In genomic region chr16:37472620-37473312, GRCm38 (mm10) we compare ENCODE assay signal across 14 mouse cellular contexts.
DNase-seq lines count a peak whose midpoint lies in the region; ATAC-seq and TF ChIP-seq lines count a peak whose summit lies in the region.
"Had no signal": no experiment of that assay in that cellular context is flagged by ENCODE, and none has a peak within 500 bp of the region (broad histone marks: within the 10 kb centered on the region; RNA-seq: fewer than 3 reads in every experiment).

No protein-coding gene starts in this region.

- ATAC-seq in heart, postnatal 0 days (ENCODE audit: insufficient read depth, low read depth) = peak; percentile 17; the same call in 1 of the 2 replicates
- ATAC-seq in heart, embryonic 11.5 days (replicated peaks; ENCODE audit: insufficient number of reproducible peaks, low FRiP score, low TSS enrichment) = no peak
- ATAC-seq: intestine, embryonic 15.5 days; liver, postnatal 0 days had no signal

- DNase-seq in heart, postnatal 0 days (ENCODE audit: low spot score) = peak; percentile 8
- DNase-seq in 3T3-L1 (ENCODE audit: low read depth, low spot score) (peak; percentile 34), MEL (ENCODE audit: low read depth, low spot score) (peak; percentile 19)
- peak; percentile 46 for DNase-seq in cerebellum, adult 11 months
- no peak for DNase-seq in urinary bladder, postnatal 14 days (ENCODE audit: low spot score)
- DNase-seq in right cerebral cortex, adult 2 months (ENCODE audit: low spot score in 2 of 2) = no peak
- no peak for DNase-seq in frontal cortex, postnatal 25 days (ENCODE audit: low spot score in 2 of 2)
- DNase-seq: gastrocnemius, postnatal 36 days; liver, postnatal 0 days; right cerebral cortex, postnatal 4 days had no signal

- no peak overlapping the region for H3K4me3 ChIP-seq in heart, postnatal 0 days (ENCODE audit: low read depth, low read length)
- H3K4me3 ChIP-seq in heart, embryonic 11.5 days (ENCODE audit: low read depth, low read length) = no peak overlapping the region
- H3K4me3 ChIP-seq in MEL (ENCODE audit: control insufficient read depth in 1 of 2, insufficient read depth in 1 of 2, low read depth in 2 of 2, low read length in 2 of 2) = no peak overlapping the region
- H3K4me3 ChIP-seq: intestine, embryonic 15.5 days; megakaryocyte, embryonic 14.5 days had no signal

- no peak for TF ChIP-seq POLR2A in MEL (IDR thresholded peaks at IDR 0.05; ENCODE audit: control insufficient read depth in 1 of 2, insufficient read depth in 1 of 2, low read depth in 1 of 2, low read length in 2 of 2, poor library complexity in 1 of 2)

- no peaks in the 10 kb centered on the region for H3K36me3 ChIP-seq in heart, postnatal 0 days (replicated peaks; ENCODE audit: control insufficient read depth, insufficient read depth, low read length)
- no peaks in the 10 kb centered on the region for H3K36me3 ChIP-seq in heart, embryonic 11.5 days (ENCODE audit: control insufficient read depth, insufficient read depth, low read length)
- no peaks in the 10 kb centered on the region for H3K36me3 ChIP-seq in MEL (ENCODE audit: control insufficient read depth in 1 of 2, insufficient read depth in 2 of 2, low read length in 2 of 2)
- H3K36me3 ChIP-seq: intestine, embryonic 15.5 days had no signal

- H3K4me1 ChIP-seq in heart, postnatal 0 days (ENCODE audit: control insufficient read depth, insufficient read depth) = no peaks in the 10 kb centered on the region
- no peaks in the 10 kb centered on the region for H3K4me1 ChIP-seq in heart, embryonic 11.5 days (ENCODE audit: control insufficient read depth, insufficient read depth, low read length)
- no peaks in the 10 kb centered on the region for H3K4me1 ChIP-seq in MEL (ENCODE audit: control insufficient read depth in 1 of 2, insufficient read depth in 2 of 2, low read length in 2 of 2)
- H3K4me1 ChIP-seq: intestine, embryonic 15.5 days; megakaryocyte, embryonic 14.5 days had no signal

- no peak for TF ChIP-seq EP300 in heart, postnatal 0 days (IDR thresholded peaks at IDR 0.05; ENCODE audit: low read depth)
- TF ChIP-seq EP300 in MEL (IDR thresholded peaks at IDR 0.05; ENCODE audit: low read depth in 1 of 2, low read length in 2 of 2) = no peak

- H3K9me3 ChIP-seq in heart, postnatal 0 days (replicated peaks; ENCODE audit: control insufficient read depth, low read length) = no peaks in the 10 kb centered on the region
- no peaks in the 10 kb centered on the region for H3K9me3 ChIP-seq in heart, embryonic 11.5 days (replicated peaks; ENCODE audit: control insufficient read depth, low read length)
- H3K9me3 ChIP-seq in MEL (replicated peaks; ENCODE audit: insufficient read depth, low read length) = no peaks in the 10 kb centered on the region
- H3K9me3 ChIP-seq: intestine, embryonic 15.5 days had no signal

- no peak overlapping the region for H3K4me2 ChIP-seq in heart, postnatal 0 days (ENCODE audit: low read depth, low read length)
- H3K4me2 ChIP-seq in heart, embryonic 11.5 days = no peak overlapping the region
- H3K4me2 ChIP-seq: intestine, embryonic 15.5 days had no signal

- no peak overlapping the region for H3K27ac ChIP-seq in heart, postnatal 0 days (ENCODE audit: low read depth)
- H3K27ac ChIP-seq in heart, embryonic 11.5 days (ENCODE audit: low read depth, low read length) = no peak overlapping the region
- no peak overlapping the region for H3K27ac ChIP-seq in MEL (ENCODE audit: control insufficient read depth, low read depth, low read length)
- H3K27ac ChIP-seq: intestine, embryonic 15.5 days; stomach, postnatal 0 days had no signal

- no peaks in the 10 kb centered on the region for H3K79me2 ChIP-seq in MEL (ENCODE audit: control insufficient read depth, insufficient read depth, low read length, poor library complexity)

- WGBS in heart, postnatal 0 days = 32% methylated on average over 4 of the region's 5 CpGs
- 52% methylated on average over 5 of the region's 5 CpGs for WGBS in heart, embryonic 11.5 days (ENCODE audit: insufficient replicate concordance)

- TF ChIP-seq RAD21 in MEL (IDR thresholded peaks at IDR 0.05; ENCODE audit: low read depth, low read length) = no peak

- TF ChIP-seq CTCF in heart, postnatal 0 days (IDR thresholded peaks at IDR 0.05; ENCODE audit: low read depth) = no peak
- TF ChIP-seq CTCF in MEL (IDR thresholded peaks at IDR 0.05 in 2 of 3, conservative IDR thresholded peaks at IDR 0.05 in 1 of 3; ENCODE audit: control insufficient read depth in 1 of 3, insufficient read depth in 1 of 3, low read depth in 2 of 3, low read length in 3 of 3, poor library complexity in 1 of 3, severe bottlenecking in 1 of 3) = no peak

- no peaks in the 10 kb centered on the region for H3K27me3 ChIP-seq in heart, postnatal 0 days (ENCODE audit: control insufficient read depth, insufficient read depth, low read length)
- no peaks in the 10 kb centered on the region for H3K27me3 ChIP-seq in heart, embryonic 11.5 days (ENCODE audit: control insufficient read depth, insufficient read depth, low read length)
- H3K27me3 ChIP-seq in MEL (ENCODE audit: control insufficient read depth in 1 of 2, insufficient read depth in 2 of 2, low read length in 2 of 2) = no peaks in the 10 kb centered on the region; a peak in 1 of 4 replicates
- H3K27me3 ChIP-seq: intestine, embryonic 15.5 days; megakaryocyte, embryonic 14.5 days had no signal

- H3K9ac ChIP-seq in heart, postnatal 0 days (replicated peaks; ENCODE audit: low read depth, low read length) = no peak overlapping the region
- no peak overlapping the region for H3K9ac ChIP-seq in heart, embryonic 11.5 days (ENCODE audit: low read depth, low read length)
- no peak overlapping the region for H3K9ac ChIP-seq in MEL (ENCODE audit: control insufficient read depth, low read depth, low read length, poor library complexity, severe bottlenecking)
- H3K9ac ChIP-seq: intestine, embryonic 15.5 days; liver, postnatal 0 days had no signal

TF ChIP-seq in MEL, 35 proteins besides CTCF, POLR2A, EP300 and RAD21:
- TF ChIP-seq UBTF (IDR thresholded peaks at IDR 0.05; ENCODE audit: borderline replicate concordance, insufficient read depth, low read depth, low read length) = no peak
- TF ChIP-seq CHD2 (IDR thresholded peaks at IDR 0.05; ENCODE audit: low read length) = no peak
- TF ChIP-seq MAFK (IDR thresholded peaks at IDR 0.05; ENCODE audit: borderline replicate concordance, low read depth, low read length) = no peak
- TF ChIP-seq SIN3A (IDR thresholded peaks at IDR 0.05; ENCODE audit: low read length) = no peak
- TF ChIP-seq NELFE (IDR thresholded peaks at IDR 0.05; ENCODE audit: low read depth, low read length) = no peak
- TF ChIP-seq GABPA (IDR thresholded peaks at IDR 0.05; ENCODE audit: low read depth, low read length) = no peak
- no peak for TF ChIP-seq TCF12 (IDR thresholded peaks at IDR 0.05; ENCODE audit: low read depth, low read length)
- no peak for TF ChIP-seq E2F4 (IDR thresholded peaks at IDR 0.05; ENCODE audit: borderline replicate concordance, low read depth, low read length)
- TF ChIP-seq POLR2AphosphoS5 (IDR thresholded peaks at IDR 0.05; ENCODE audit: borderline replicate concordance, low read depth, low read length) = no peak

Comparison
In these comparisons a context has a peak if more than half of its experiments do, and no peak if none do; other contexts are left out.
1. DNase-seq: peak in heart, postnatal 0 days (single experiment), 3T3-L1 (single experiment), MEL (single experiment) and cerebellum, adult 11 months (single experiment); none in urinary bladder, postnatal 14 days (single experiment), right cerebral cortex, adult 2 months (0 of 2) and frontal cortex, postnatal 25 days (0 of 2).